Mouse (Mus musculus) small intestine, adult 2 months (tissue): Measurements from ENCODE around the gene Asah2. TPM values are rescaled to one million over a fixed set of nuclear protein-coding genes. Genes with fewer than 3 reads are reported as not detected.
A peak's percentile ranks its signal among the peaks of the same experiment; 100 is the strongest.

Experiments
- H3K27ac ChIP-seq: fragments of 200-500 bp; 2 replicates; pipeline ENCODE4 v1.5.1; 2012; ENCODE audit warnings: low read depth, low read length, control low read depth, inconsistent platforms; ENCODE audit not compliant: insufficient read depth
- H3K27me3 ChIP-seq: fragments of 200-500 bp; 2 replicates; pipeline ENCODE4 v1.6.1; 2012; ENCODE audit warnings: mild to moderate bottlenecking, moderate library complexity, low read length, inconsistent platforms; ENCODE audit not compliant: control insufficient read depth, insufficient read depth
- H3K36me3 ChIP-seq: fragments of 200-500 bp; 2 replicates; pipeline ENCODE4 v1.6.1; 2012; ENCODE audit warnings: mild to moderate bottlenecking, low read length, control low read depth, inconsistent platforms; ENCODE audit not compliant: control insufficient read depth, insufficient read depth
- H3K4me1 ChIP-seq: fragments of 200-500 bp; 2 replicates; pipeline ENCODE4 v1.6.1; 2012; ENCODE audit warnings: low read length, inconsistent platforms, mixed read lengths; ENCODE audit not compliant: control insufficient read depth, insufficient read depth, insufficient read length
- H3K4me3 ChIP-seq: fragments of 200-500 bp; 2 replicates; pipeline ENCODE4 v1.5.1; 2012; ENCODE audit warnings: low read depth, mild to moderate bottlenecking, control low read depth, inconsistent platforms, low read length, moderate library complexity
- CTCF ChIP-seq: fragments of 200-500 bp; IDR thresholded peaks from 2 replicates; pipeline ENCODE4 v1.5.1; 2012; ENCODE audit warnings: low read depth, mild to moderate bottlenecking, control low read depth, inconsistent platforms, low read length, moderate library complexity, mixed read lengths; ENCODE audit not compliant: insufficient replicate concordance, insufficient read length; ENCODE audit errors: extremely low read depth
- POLR2A ChIP-seq: fragments of 200-500 bp; IDR thresholded peaks from 2 replicates; pipeline ENCODE4 v1.6.1; 2012; ENCODE audit warnings: low read depth, mild to moderate bottlenecking, control low read depth, inconsistent platforms, low read length, moderate library complexity
- WGBS: fragments of 180-500 bp; shearing (Covaris S2); methylation state at CpG from one replicate; pipeline ENCODE4 v1.1.7; 2018; 5-methylcytosine and 5-hydroxymethylcytosine counted together
- polyA plus RNA-seq: library from polyadenylated mRNA; depleted of rRNA; stranded (reverse); fragments of >200 nt; gene quantifications from 2 replicates; pipeline ENCODE4 v1.2.3, GENCODE M21; 2012; rRNA removed

The Asah2 gene
- polyA plus RNA-seq, 1 experiment: 217 TPM

- H3K27ac ChIP-seq: peak overlapping the region; percentile 41; the same call in 1 of the 2 replicates
- no peak overlapping the region for H3K4me3 ChIP-seq
- H3K4me1 ChIP-seq: peaks cover 6% of the 10 kb centered on the region; the same call in 1 of the 2 replicates
- no peaks in the 10 kb centered on the region for H3K27me3 ChIP-seq
- WGBS: 86% methylated on average over 4 of the region's 4 CpGs
- H3K36me3 ChIP-seq: no peaks in the 10 kb centered on the region
- no peak for TF ChIP-seq POLR2A
- no peak for TF ChIP-seq CTCF
Observed at GRCm38 (mm10) chr19:31954267-31954666, 153.7 kb downstream of the Asah2 start.

- H3K4me1 ChIP-seq: peaks cover 6% of the 10 kb centered on the region; the same call in 1 of the 2 replicates
- H3K27me3 ChIP-seq: no peaks in the 10 kb centered on the region
- H3K36me3 ChIP-seq: 0 out of 2 replicates have a peak, but pooled peaks cover 4% of the 10 kb centered on the region
- TF ChIP-seq CTCF (no peak), POLR2A (no peak)
- no peak overlapping the region for H3K4me3 ChIP-seq
- 79% methylated on average over 2 of the region's 2 CpGs for WGBS
- H3K27ac ChIP-seq: no peak overlapping the region
Observed at GRCm38 (mm10) chr19:31953799-31954198, 154.2 kb downstream of the Asah2 start.

GRCm38 (mm10) chr19:31950793-31951489, 157.1 kb downstream of the Asah2 start:
- TF ChIP-seq CTCF (no peak), POLR2A (no peak)
- Histone ChIP-seq H3K4me1 (peaks cover 1% of the 10 kb centered on the region; the same call in 1 of the 2 replicates), H3K4me3 (no peak overlapping the region), H3K27ac (no peak overlapping the region), H3K27me3 (no peaks in the 10 kb centered on the region), H3K36me3 (peaks cover 13% of the 10 kb centered on the region)
- 85% methylated on average over 7 of the region's 7 CpGs for WGBS

Other genes starting within 250 kb of the Asah2 start
- 9.8 and 35.2 TPM in 2 replicates for gene A1cf, start 239.4 kb downstream of the Asah2 start, polyA plus RNA-seq